Mouse (Mus musculus) ES-Bruce4 (cell line): ENCODE measurements at regions not wholly inside any gene's neighbourhood (a gene's known extent, or its start where the extent isn't known, plus 50 kb on each side); places are given as distances from the start of the nearest gene placed in this dataset.

Source experiments
- H3K27ac ChIP-seq: 2 replicates; pipeline ENCODE4 v1.5.1; 2012; ENCODE audit warnings: low read length, inconsistent platforms; ENCODE audit not compliant: insufficient read depth
- H3K27me3 ChIP-seq: 2 replicates; pipeline ENCODE4 v1.6.1; 2012; ENCODE audit warnings: mild to moderate bottlenecking, low read length, inconsistent platforms; ENCODE audit not compliant: control insufficient read depth, poor library complexity, insufficient read depth, severe bottlenecking
- H3K36me3 ChIP-seq: 2 replicates; pipeline ENCODE4 v1.6.1; 2012; ENCODE audit warnings: inconsistent platforms, mild to moderate bottlenecking, low read length, moderate library complexity; ENCODE audit not compliant: control insufficient read depth, poor library complexity, insufficient read depth, severe bottlenecking
- H3K4me1 ChIP-seq: one replicate; pipeline ENCODE4 v1.8.1; 2011; ENCODE audit warnings: low read length; ENCODE audit not compliant: control insufficient read depth, insufficient read depth
- H3K4me3 ChIP-seq: 2 replicates; pipeline ENCODE4 v1.5.1; 2011; ENCODE audit warnings: low read depth, mild to moderate bottlenecking, low read length
- H3K9ac ChIP-seq: 2 replicates; pipeline ENCODE4 v1.6.1; 2012; ENCODE audit warnings: low read depth, mild to moderate bottlenecking, inconsistent platforms; ENCODE audit not compliant: poor library complexity, severe bottlenecking
- H3K9me3 ChIP-seq: replicated peaks from 2 replicates; pipeline ENCODE4 v1.6.1; 2012; ENCODE audit warnings: mild to moderate bottlenecking, low read length, inconsistent platforms; ENCODE audit not compliant: control insufficient read depth, poor library complexity, insufficient read depth, severe bottlenecking
- CTCF ChIP-seq: IDR thresholded peaks from one replicate; pipeline ENCODE4 v1.8.1; 2011; ENCODE audit warnings: low read depth, low read length
- EP300 ChIP-seq: IDR thresholded peaks from 2 replicates; pipeline ENCODE4 v1.6.1; 2011; ENCODE audit warnings: low read depth, low read length; ENCODE audit not compliant: insufficient read depth
- POLR2A ChIP-seq: IDR thresholded peaks from one replicate; pipeline ENCODE4 v1.8.1; 2011; ENCODE audit warnings: low read length; ENCODE audit not compliant: insufficient read depth

DNA sequence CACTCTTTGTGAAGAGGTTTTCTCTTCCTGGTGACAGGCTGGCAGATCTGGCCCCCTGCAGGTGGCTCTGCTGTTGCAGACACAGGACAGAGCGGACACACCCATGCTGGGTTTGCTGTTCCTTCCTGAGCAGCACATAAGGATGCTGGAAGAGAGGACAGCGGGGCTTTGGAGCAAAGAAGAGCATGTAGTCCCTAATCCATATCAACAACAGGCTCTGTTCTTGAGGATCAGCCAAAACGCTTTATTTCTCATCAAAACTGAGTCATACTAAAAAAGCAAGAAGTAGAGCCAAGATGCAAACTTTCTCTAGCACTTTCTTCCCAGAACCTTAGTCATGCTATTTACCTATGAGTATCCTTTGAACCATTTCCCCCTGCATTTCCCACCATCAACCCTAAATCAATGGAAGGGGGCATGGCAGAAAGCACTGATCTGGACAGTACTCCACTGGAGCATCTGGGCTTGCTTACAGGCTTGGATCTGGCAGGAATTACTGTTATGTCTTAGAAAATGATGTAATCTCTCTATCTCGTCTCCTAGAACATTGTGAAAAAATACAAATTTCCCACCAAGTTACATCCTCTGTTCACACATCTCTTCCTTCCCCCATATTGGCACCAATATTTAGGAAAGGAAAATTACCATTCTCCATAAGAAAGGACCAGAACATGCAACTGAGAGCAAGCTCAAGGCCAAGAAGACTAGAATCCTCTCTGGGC lies 2294.7 kb upstream of the Lrrc6 start:
- no peaks in the 10 kb centered on the region for H3K27me3 ChIP-seq
- no peak overlapping the region for H3K27ac ChIP-seq
- H3K4me1 ChIP-seq = no peaks in the 10 kb centered on the region
- H3K4me3 ChIP-seq = no peak overlapping the region
- H3K9me3 ChIP-seq = no peaks in the 10 kb centered on the region
- no peak overlapping the region for H3K9ac ChIP-seq
- no peaks in the 10 kb centered on the region for H3K36me3 ChIP-seq
- TF ChIP-seq POLR2A = no peak
- no peak for TF ChIP-seq CTCF
- TF ChIP-seq EP300 = no peak

DNA sequence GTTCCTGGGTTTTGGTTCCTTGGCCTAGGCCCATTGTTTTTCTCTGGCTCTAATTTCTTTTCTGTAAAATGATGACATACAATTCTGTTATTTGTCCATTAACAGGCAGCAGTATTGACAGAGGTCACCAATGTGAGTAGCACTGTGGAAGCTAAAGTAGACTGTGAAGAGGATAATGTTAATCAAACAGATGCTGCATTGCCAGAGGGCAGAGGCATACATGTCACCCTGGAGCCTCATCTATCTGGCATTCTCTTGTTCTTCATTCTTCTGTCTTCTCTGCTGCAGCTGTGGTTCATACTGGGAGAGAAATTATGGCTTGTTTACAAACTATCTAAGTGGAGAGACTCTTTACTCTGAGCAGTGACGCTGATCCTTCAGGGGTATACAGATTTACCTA lies 2259.2 kb upstream of the Lrrc6 start:
- Histone ChIP-seq H3K27ac (no peak overlapping the region), H3K9ac (no peak overlapping the region), H3K4me1 (no peaks in the 10 kb centered on the region), H3K4me3 (no peak overlapping the region), H3K9me3 (no peaks in the 10 kb centered on the region), H3K27me3 (no peaks in the 10 kb centered on the region), H3K36me3 (no peaks in the 10 kb centered on the region)
- TF ChIP-seq POLR2A = no peak
- TF ChIP-seq CTCF = no peak
- TF ChIP-seq EP300 = no peak

GRCm38 (mm10) chr15:68755255-68755654 lies 2254.5 kb upstream of the Lrrc6 start:
- Histone ChIP-seq H3K27me3 (no peaks in the 10 kb centered on the region), H3K4me3 (no peak overlapping the region), H3K9me3 (no peaks in the 10 kb centered on the region), H3K27ac (no peak overlapping the region), H3K9ac (no peak overlapping the region), H3K4me1 (no peaks in the 10 kb centered on the region), H3K36me3 (no peaks in the 10 kb centered on the region)
- TF ChIP-seq CTCF (no peak), POLR2A (no peak), EP300 (no peak)

DNA sequence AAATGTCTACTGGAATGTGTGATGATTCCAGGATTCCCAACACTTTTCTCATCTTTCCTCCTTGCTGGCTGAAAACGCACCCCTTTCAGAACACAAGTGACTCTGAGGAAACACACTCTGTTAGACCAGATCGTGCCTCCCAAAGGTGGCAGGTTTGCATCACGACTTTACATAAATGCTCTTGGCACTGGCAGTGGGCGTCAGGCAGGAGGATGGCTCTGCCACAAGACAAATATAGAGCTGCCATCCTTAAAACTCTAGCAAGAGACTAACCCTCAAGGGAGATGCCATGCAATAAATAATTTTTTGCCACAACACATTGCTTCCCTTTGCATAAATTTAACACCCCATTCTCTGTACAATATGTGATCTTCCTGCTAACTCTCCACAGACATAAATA lies 2254.1 kb upstream of the Lrrc6 start:
- no peak for TF ChIP-seq POLR2A
- no peak for TF ChIP-seq CTCF
- no peak for TF ChIP-seq EP300
- H3K9me3 ChIP-seq = no peaks in the 10 kb centered on the region
- H3K4me1 ChIP-seq = no peaks in the 10 kb centered on the region

DNA sequence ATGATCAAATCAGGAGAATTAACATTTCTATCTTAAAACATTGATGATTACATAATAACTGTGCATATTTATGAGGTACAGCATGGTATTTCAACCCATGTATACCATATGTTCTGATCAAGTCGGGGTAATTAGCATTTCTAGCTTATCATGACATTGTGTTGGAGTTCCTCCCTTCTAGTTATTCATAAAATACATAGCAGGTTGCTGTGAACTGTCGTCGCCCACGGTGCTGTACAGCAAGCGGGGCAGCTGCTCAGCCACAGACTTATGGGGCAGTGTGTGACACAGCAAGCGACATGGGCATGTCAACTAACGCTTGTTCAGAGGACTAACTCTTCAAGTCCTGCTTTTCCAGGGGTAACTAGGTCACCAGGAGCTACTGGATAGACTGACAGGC lies 2238.6 kb upstream of the Lrrc6 start:
- Histone ChIP-seq H3K9me3 (no peaks in the 10 kb centered on the region), H3K27me3 (no peaks in the 10 kb centered on the region; the same call in 1 of the 2 replicates), H3K9ac (no peak overlapping the region), H3K27ac (no peak overlapping the region), H3K36me3 (no peaks in the 10 kb centered on the region), H3K4me1 (no peaks in the 10 kb centered on the region), H3K4me3 (no peak overlapping the region)
- no peak for TF ChIP-seq POLR2A
- no peak for TF ChIP-seq CTCF

More for the DNA sequence above, 2254.1 kb upstream of the Lrrc6 start:
- Histone ChIP-seq H3K27ac (no peak overlapping the region), H3K9ac (no peak overlapping the region), H3K36me3 (no peaks in the 10 kb centered on the region), H3K27me3 (no peaks in the 10 kb centered on the region), H3K4me3 (no peak overlapping the region)

- H3K9ac ChIP-seq = no peak overlapping the region
- H3K9me3 ChIP-seq = no peaks in the 10 kb centered on the region
- no peaks in the 10 kb centered on the region for H3K36me3 ChIP-seq
- no peak overlapping the region for H3K27ac ChIP-seq
- H3K4me1 ChIP-seq = no peaks in the 10 kb centered on the region
- TF ChIP-seq POLR2A = no peak
- TF ChIP-seq EP300 = no peak
- TF ChIP-seq CTCF = no peak
- H3K4me3 ChIP-seq = no peak overlapping the region
- H3K27me3 ChIP-seq = no peaks in the 10 kb centered on the region
Observed at GRCm38 (mm10) chr15:68721250-68721649, 2220.5 kb upstream of the Lrrc6 start.
